Mouse (Mus musculus): ENCODE data around the gene Vps16.

The Vps16 gene

GRCm38 (mm10) chr2:130421781-130422620, 2.1 kb upstream of the Vps16 start:
- no peak for DNase-seq (ENCODE audit: low spot score in 2 of 2)

- peak; percentile 76 to 89 for DNase-seq (ENCODE audit: low spot score in 2 of 2)
Observed at GRCm38 (mm10) chr2:130423397-130424125, 578 bp upstream of the Vps16 start.

- no peak for DNase-seq (ENCODE audit: low spot score in 2 of 2)
Observed at GRCm38 (mm10) chr2:130425112-130425511, 973 bp downstream of the Vps16 start.

GRCm38 (mm10) chr2:130429851-130430250, 5.7 kb downstream of the Vps16 start:
- DNase-seq (ENCODE audit: low spot score in 2 of 2): no peak

GRCm38 (mm10) chr2:130430484-130430883, 6.3 kb downstream of the Vps16 start:
- DNase-seq (ENCODE audit: low spot score in 2 of 2): no peak

GRCm38 (mm10) chr2:130432157-130432556, 8.0 kb downstream of the Vps16 start:
- no peak for DNase-seq (ENCODE audit: low spot score in 2 of 2)

- DNase-seq (ENCODE audit: low spot score in 2 of 2): peak in 1 of 2 experiments; percentile 51
Observed at GRCm38 (mm10) chr2:130433152-130433551, 9.0 kb downstream of the Vps16 start.

GRCm38 (mm10) chr2:130436769-130437168, 12.6 kb downstream of the Vps16 start:
- no peak for DNase-seq (ENCODE audit: low spot score in 2 of 2)

GRCm38 (mm10) chr2:130438861-130439260, 14.7 kb downstream of the Vps16 start:
- no peak for DNase-seq (ENCODE audit: low spot score in 2 of 2)

- no peak for DNase-seq (ENCODE audit: low spot score in 2 of 2)
Observed at GRCm38 (mm10) chr2:130439840-130440480, 15.8 kb downstream of the Vps16 start.

GRCm38 (mm10) chr2:130442162-130442561, 18.0 kb downstream of the Vps16 start:
- peak in 1 of 2 experiments; percentile 66 for DNase-seq (ENCODE audit: low spot score in 2 of 2)

GRCm38 (mm10) chr2:130448449-130448848, 24.3 kb downstream of the Vps16 start:
- no peak for DNase-seq (ENCODE audit: low spot score in 2 of 2)

- DNase-seq (ENCODE audit: low spot score in 2 of 2): no peak
Observed at GRCm38 (mm10) chr2:130449021-130449793, 25.1 kb downstream of the Vps16 start.

GRCm38 (mm10) chr2:130449794-130450433, 25.8 kb downstream of the Vps16 start, which contains the start of gene Ptpra:
Gene Ptpra (plus strand): TSS chr2:130450278.
- peak; percentile 91 to 96 for DNase-seq (ENCODE audit: low spot score in 2 of 2)

- peak; percentile 75 to 89 for DNase-seq (ENCODE audit: low spot score in 2 of 2)
Observed at GRCm38 (mm10) chr2:130450434-130450796, 26.3 kb downstream of the Vps16 start.

GRCm38 (mm10) chr2:130451086-130451726, 27.1 kb downstream of the Vps16 start:
- peak in 1 of 2 experiments; percentile 59 for DNase-seq (ENCODE audit: low spot score in 2 of 2)

- peak in 1 of 2 experiments; percentile 57 for DNase-seq (ENCODE audit: low spot score in 2 of 2)
Observed at GRCm38 (mm10) chr2:130451727-130452090, 27.6 kb downstream of the Vps16 start.

- peak in 1 of 2 experiments; percentile 55 for DNase-seq (ENCODE audit: low spot score in 2 of 2)
Observed at GRCm38 (mm10) chr2:130452266-130452665, 28.1 kb downstream of the Vps16 start.

- DNase-seq (ENCODE audit: low spot score in 2 of 2): peak in 1 of 2 experiments; percentile 55
Observed at GRCm38 (mm10) chr2:130453421-130453820, 29.3 kb downstream of the Vps16 start.

GRCm38 (mm10) chr2:130454748-130455370, 30.7 kb downstream of the Vps16 start:
- peak in 1 of 2 experiments; percentile 52 for DNase-seq (ENCODE audit: low spot score in 2 of 2)

Measured in spleen, postnatal 4 days (tissue).